ENCODE assay signal across 9 mouse cellular contexts in genomic region chr11:76450202-76450561, GRCm38 (mm10). TPM values are rescaled to one million over a fixed set of nuclear protein-coding genes. Genes with fewer than 3 reads are reported as not detected.
DNase-seq lines count a peak whose midpoint lies in the region; ATAC-seq and TF ChIP-seq lines count a peak whose summit lies in the region.
"Had no signal": no experiment of that assay in that cellular context is flagged by ENCODE, and none has a peak within 500 bp of the region (broad histone marks: within the 10 kb centered on the region; RNA-seq: fewer than 3 reads in every experiment).

No protein-coding gene starts in this region.

- H3K4me3 ChIP-seq in heart, embryonic 15.5 days = no peak overlapping the region
- no peak overlapping the region for H3K4me3 ChIP-seq in heart, adult 2 months
- no peak overlapping the region for H3K4me3 ChIP-seq in cortical plate, adult 2 months (ENCODE audit: insufficient read depth, low read length)
- no peak overlapping the region for H3K4me3 ChIP-seq in hindbrain, embryonic 10.5 days
- H3K4me3 ChIP-seq in midbrain, embryonic 13.5 days (replicated peaks) = no peak overlapping the region
- H3K4me3 ChIP-seq: myocyte had no signal

- peaks cover 26% of the 10 kb centered on the region for H3K4me1 ChIP-seq in heart, embryonic 15.5 days (replicated peaks)
- H3K4me1 ChIP-seq in heart, adult 2 months (ENCODE audit: control insufficient read depth, insufficient read depth, low read length) = no peaks in the 10 kb centered on the region
- H3K4me1 ChIP-seq in cortical plate, adult 2 months (ENCODE audit: control insufficient read depth, insufficient read depth, low read length) = peaks cover 12% of the 10 kb centered on the region
- H3K4me1 ChIP-seq in hindbrain, embryonic 10.5 days (replicated peaks) = peaks cover 55% of the 10 kb centered on the region
- peaks cover 63% of the 10 kb centered on the region for H3K4me1 ChIP-seq in midbrain, embryonic 13.5 days (replicated peaks)

- no peak for TF ChIP-seq CTCF in heart, adult 2 months (IDR thresholded peaks at IDR 0.05)
- TF ChIP-seq CTCF in cortical plate, adult 2 months (IDR thresholded peaks at IDR 0.05; ENCODE audit: extremely low read depth, insufficient read depth, low read length) = no peak

- ATAC-seq in heart, embryonic 15.5 days (replicated peaks; ENCODE audit: insufficient number of reproducible peaks, insufficient read depth, low FRiP score, low read depth) = no peak
- peak; percentile 83 for ATAC-seq in midbrain, embryonic 13.5 days

- no peaks in the 10 kb centered on the region for H3K79me2 ChIP-seq in heart, adult 2 months (replicated peaks; ENCODE audit: control insufficient read depth, insufficient read depth, low read length)

- no peaks in the 10 kb centered on the region for H3K9me3 ChIP-seq in heart, embryonic 15.5 days (replicated peaks)
- no peaks in the 10 kb centered on the region for H3K9me3 ChIP-seq in hindbrain, embryonic 10.5 days
- H3K9me3 ChIP-seq in midbrain, embryonic 13.5 days = no peaks in the 10 kb centered on the region

- no peak for TF ChIP-seq EP300 in heart, adult 2 months (IDR thresholded peaks at IDR 0.05; ENCODE audit: insufficient read depth, low read depth, low read length)

- WGBS in heart, embryonic 15.5 days = 58% methylated on average over 3 of the region's 3 CpGs
- WGBS in heart, adult 2 months = 65% methylated on average over 3 of the region's 3 CpGs
- 17% methylated on average over 3 of the region's 3 CpGs for WGBS in hindbrain, embryonic 10.5 days
- WGBS in midbrain, embryonic 13.5 days = 4% methylated on average over 3 of the region's 3 CpGs

- no peak for DNase-seq in heart, adult 2 months
- DNase-seq in hindbrain, embryonic 10.5 days (ENCODE audit: low spot score) = peak; percentile 79
- DNase-seq in urinary bladder, postnatal 4 days (ENCODE audit: low spot score in 2 of 2) = no peak
- no peak for DNase-seq in lung, postnatal 4 days
- DNase-seq in T-cell, adult 2 months (ENCODE audit: low spot score) = no peak

- no peak overlapping the region for H3K9ac ChIP-seq in heart, embryonic 15.5 days
- no peak overlapping the region for H3K9ac ChIP-seq in heart, adult 2 months (ENCODE audit: low read depth, low read length)
- H3K9ac ChIP-seq in midbrain, embryonic 13.5 days (replicated peaks) = peak overlapping the region; percentile 60

- H3K36me3 ChIP-seq in heart, embryonic 15.5 days = peaks cover 31% of the 10 kb centered on the region
- H3K36me3 ChIP-seq in heart, adult 2 months (ENCODE audit: control insufficient read depth, insufficient read depth, low read length) = no peaks in the 10 kb centered on the region
- H3K36me3 ChIP-seq in hindbrain, embryonic 10.5 days = peaks cover 50% of the 10 kb centered on the region
- peaks cover 74% of the 10 kb centered on the region for H3K36me3 ChIP-seq in midbrain, embryonic 13.5 days

- H3K27ac ChIP-seq in heart, embryonic 15.5 days = peak overlapping the region; percentile 62
- H3K27ac ChIP-seq in heart, adult 2 months = no peak overlapping the region
- H3K27ac ChIP-seq in cortical plate, adult 2 months (ENCODE audit: insufficient read depth, low read length) = peak overlapping the region; percentile 26
- peak overlapping the region; percentile 85 for H3K27ac ChIP-seq in hindbrain, embryonic 10.5 days
- peak overlapping the region; percentile 93 for H3K27ac ChIP-seq in midbrain, embryonic 13.5 days

- intact Hi-C loops in heart, adult 2 months (cut with DNase I) = no loop called here

- H3K27me3 ChIP-seq in heart, embryonic 15.5 days = no peaks in the 10 kb centered on the region
- no peaks in the 10 kb centered on the region for H3K27me3 ChIP-seq in heart, adult 2 months (ENCODE audit: control insufficient read depth, insufficient read depth, low read length)
- peaks cover 20% of the 10 kb centered on the region for H3K27me3 ChIP-seq in hindbrain, embryonic 10.5 days (ENCODE audit: insufficient read depth, poor library complexity, severe bottlenecking)
- no peaks in the 10 kb centered on the region for H3K27me3 ChIP-seq in midbrain, embryonic 13.5 days

- TF ChIP-seq POLR2A in heart, adult 2 months (IDR thresholded peaks at IDR 0.05; ENCODE audit: insufficient read depth, low read depth, low read length) = no peak
- no peak for TF ChIP-seq POLR2A in cortical plate, adult 2 months (IDR thresholded peaks at IDR 0.05; ENCODE audit: extremely low read depth, insufficient read depth, low read length)

- H3K4me2 ChIP-seq in heart, embryonic 15.5 days = no peak overlapping the region
- peak overlapping the region; percentile 28; the same call in 1 of the 2 replicates for H3K4me2 ChIP-seq in midbrain, embryonic 13.5 days (replicated peaks)

RNA-seq across cellular contexts. Expression of gene Timm22, which starts 43.4 kb away (rescaled TPM):
- polyA plus RNA-seq in heart, embryonic 15.5 days (2015; fragmentation: Nextera tagmentation; extraction: Ambion mirVana) = 79.9 and 84.9 TPM in 2 replicates
- total RNA-seq in heart, adult 2 months (2021) = 10 to 100 TPM; 35.3 to 40.4 TPM
- polyA plus RNA-seq in heart, adult 2 months (2012; rRNA removed) = 10.4 and 21.0 TPM in 2 replicates
- 28.3 and 28.7 TPM in 2 replicates for polyA plus RNA-seq in cortical plate, adult 2 months (2012; rRNA removed)
- 123 and 148 TPM in 2 replicates for polyA plus RNA-seq in hindbrain, embryonic 10.5 days (2016; fragmentation: Nextera tagmentation; extraction: Ambion mirVana)
- 96.3 and 102 TPM in 2 replicates for polyA plus RNA-seq in midbrain, embryonic 13.5 days (2015; fragmentation: Nextera tagmentation; extraction: Ambion mirVana)

RNA-seq across cellular contexts. Expression of gene Nxn, which starts 51.2 kb away (rescaled TPM):
- 18.6 and 26.0 TPM in 2 replicates for polyA plus RNA-seq in heart, embryonic 15.5 days (2015; fragmentation: Nextera tagmentation; extraction: Ambion mirVana)
- total RNA-seq in heart, adult 2 months (2021) = 10 to 100 TPM; 14.6 to 19.1 TPM
- 10.0 and 14.0 TPM in 2 replicates for polyA plus RNA-seq in heart, adult 2 months (2012; rRNA removed)
- 8.0 and 9.2 TPM in 2 replicates for polyA plus RNA-seq in cortical plate, adult 2 months (2012; rRNA removed)
- 45.3 and 46.6 TPM in 2 replicates for polyA plus RNA-seq in hindbrain, embryonic 10.5 days (2016; fragmentation: Nextera tagmentation; extraction: Ambion mirVana)
- 29.0 and 34.3 TPM in 2 replicates for polyA plus RNA-seq in midbrain, embryonic 13.5 days (2015; fragmentation: Nextera tagmentation; extraction: Ambion mirVana)
